Mouse (Mus musculus) kidney, postnatal 4 days (tissue): ENCODE data around the gene Lrrc28.

Experiments used
- DNase-seq, 2 experiments: peaks; one replicate each; pipeline ENCODE4 v3.0.0; 2021; ENCODE audit warnings: mixed read lengths in 2 of 2

The Lrrc28 gene

GRCm38 (mm10) chr7:67644291-67644690 lies 777 bp downstream of the Lrrc28 start:
- no peak for DNase-seq

- DNase-seq, result no peak
Measured at GRCm38 (mm10) chr7:67642955-67643354, 2.1 kb downstream of the Lrrc28 start.

- no peak for DNase-seq
Measured at GRCm38 (mm10) chr7:67639006-67639405, 6.1 kb downstream of the Lrrc28 start.

- DNase-seq, result no peak
Measured at GRCm38 (mm10) chr7:67636161-67636560, 8.9 kb downstream of the Lrrc28 start.

- no peak for DNase-seq
Measured at GRCm38 (mm10) chr7:67634210-67634609, 10.9 kb downstream of the Lrrc28 start.

- DNase-seq, result no peak
Measured at GRCm38 (mm10) chr7:67632380-67632779, 12.7 kb downstream of the Lrrc28 start.

- peak; percentile 82 to 85 for DNase-seq
Measured at GRCm38 (mm10) chr7:67630817-67631216, 14.3 kb downstream of the Lrrc28 start.

GRCm38 (mm10) chr7:67629681-67630080 lies 15.4 kb downstream of the Lrrc28 start:
- no peak for DNase-seq

GRCm38 (mm10) chr7:67626671-67627070 lies 18.4 kb downstream of the Lrrc28 start:
- DNase-seq, result no peak

GRCm38 (mm10) chr7:67622151-67622550 lies 22.9 kb downstream of the Lrrc28 start:
- DNase-seq, result no peak

GRCm38 (mm10) chr7:67619836-67620235 lies 25.2 kb downstream of the Lrrc28 start:
- peak in 1 of 2 experiments; percentile 22 for DNase-seq

- no peak for DNase-seq
Measured at GRCm38 (mm10) chr7:67618316-67618715, 26.8 kb downstream of the Lrrc28 start.

- no peak for DNase-seq
Measured at GRCm38 (mm10) chr7:67617646-67618045, 27.4 kb downstream of the Lrrc28 start.

GRCm38 (mm10) chr7:67616890-67617289 lies 28.2 kb downstream of the Lrrc28 start:
- DNase-seq, result no peak

- DNase-seq, result no peak
Measured at GRCm38 (mm10) chr7:67614464-67614861, 30.6 kb downstream of the Lrrc28 start.

GRCm38 (mm10) chr7:67613795-67614463 lies 31.1 kb downstream of the Lrrc28 start:
- DNase-seq, result peak; percentile 27 to 33

- no peak for DNase-seq
Measured at GRCm38 (mm10) chr7:67608348-67609024, 36.6 kb downstream of the Lrrc28 start.

GRCm38 (mm10) chr7:67607669-67608347 lies 37.3 kb downstream of the Lrrc28 start:
- peak; percentile 22 to 29 for DNase-seq

- no peak for DNase-seq
Measured at GRCm38 (mm10) chr7:67606250-67606649, 38.8 kb downstream of the Lrrc28 start.

- DNase-seq, result peak in 1 of 2 experiments; percentile 22
Measured at GRCm38 (mm10) chr7:67605114-67605513, 40.0 kb downstream of the Lrrc28 start.

- peak; percentile 43 to 57 for DNase-seq
Measured at GRCm38 (mm10) chr7:67598050-67598449, 47.0 kb downstream of the Lrrc28 start.

GRCm38 (mm10) chr7:67596961-67597360 lies 48.1 kb downstream of the Lrrc28 start:
- DNase-seq, result no peak

GRCm38 (mm10) chr7:67596322-67596721 lies 48.7 kb downstream of the Lrrc28 start:
- DNase-seq, result no peak

- no peak for DNase-seq
Measured at GRCm38 (mm10) chr7:67593902-67594301, 51.2 kb downstream of the Lrrc28 start.
